Mouse (Mus musculus) heart, embryonic 12.5 days (tissue): ENCODE measurements around the gene Olfr705. TPM values are rescaled to one million over a fixed set of nuclear protein-coding genes. Genes with fewer than 3 reads are reported as not detected.
"Not testable (repeated sequence)": the region's sequence is repeated elsewhere in the genome, so short reads cannot be mapped to it uniquely, and the experiment has no call there.

ENCODE experiments used
- ATAC-seq: fragments of 200-750 bp; cut with Nextera tagmentation; 2 replicates; pipeline ENCODE4 v1.8.0; 2017; ENCODE audit warnings: moderate TSS enrichment, moderate library complexity; ENCODE audit not compliant: insufficient number of reproducible peaks, low FRiP score
- H3K27ac ChIP-seq: fragments of 300-500 bp; sonication (generic); 2 replicates; pipeline ENCODE4 v1.5.1; 2016; ENCODE audit warnings: mild to moderate bottlenecking, moderate library complexity; ENCODE audit not compliant: poor library complexity, severe bottlenecking
- H3K27me3 ChIP-seq: fragments of 300-500 bp; sonication (generic); replicated peaks from 2 replicates; pipeline ENCODE4 v1.6.1; 2016; ENCODE audit warnings: mild to moderate bottlenecking, moderate library complexity
- H3K36me3 ChIP-seq: fragments of 300-500 bp; sonication (generic); 2 replicates; pipeline ENCODE4 v1.6.1; 2016; ENCODE audit warnings: mild to moderate bottlenecking, moderate library complexity
- H3K4me1 ChIP-seq: fragments of 300-500 bp; sonication (generic); replicated peaks from 2 replicates; pipeline ENCODE4 v1.6.1; 2016; ENCODE audit warnings: mild to moderate bottlenecking
- H3K4me2 ChIP-seq: fragments of 300-500 bp; sonication (generic); 2 replicates; pipeline ENCODE4 v1.6.1; 2016; ENCODE audit warnings: mild to moderate bottlenecking, moderate library complexity
- H3K4me3 ChIP-seq: fragments of 300-500 bp; sonication (generic); 2 replicates; pipeline ENCODE4 v1.5.1; 2016; ENCODE audit warnings: mild to moderate bottlenecking
- H3K9ac ChIP-seq: fragments of 300-500 bp; sonication (generic); 2 replicates; pipeline ENCODE4 v1.6.1; 2016; ENCODE audit warnings: mild to moderate bottlenecking, moderate library complexity
- H3K9me3 ChIP-seq: fragments of 300-500 bp; sonication (generic); replicated peaks from 2 replicates; pipeline ENCODE4 v1.6.1; 2016; ENCODE audit warnings: mild to moderate bottlenecking, moderate library complexity
- WGBS: fragments of 180-500 bp; shearing (Covaris S2); methylation state at CpG from one replicate; pipeline ENCODE4 v1.1.7; 2016; 5-methylcytosine and 5-hydroxymethylcytosine counted together
- polyA plus RNA-seq: library from polyadenylated mRNA; unstranded; fragments of >200 nt; fragmentation: Nextera tagmentation; extraction: Ambion mirVana; gene quantifications from 2 replicates; pipeline ENCODE4 v1.2.1, GENCODE M21; 2016

Olfr705 gene
- not detected in 2 replicates for polyA plus RNA-seq

DNA sequence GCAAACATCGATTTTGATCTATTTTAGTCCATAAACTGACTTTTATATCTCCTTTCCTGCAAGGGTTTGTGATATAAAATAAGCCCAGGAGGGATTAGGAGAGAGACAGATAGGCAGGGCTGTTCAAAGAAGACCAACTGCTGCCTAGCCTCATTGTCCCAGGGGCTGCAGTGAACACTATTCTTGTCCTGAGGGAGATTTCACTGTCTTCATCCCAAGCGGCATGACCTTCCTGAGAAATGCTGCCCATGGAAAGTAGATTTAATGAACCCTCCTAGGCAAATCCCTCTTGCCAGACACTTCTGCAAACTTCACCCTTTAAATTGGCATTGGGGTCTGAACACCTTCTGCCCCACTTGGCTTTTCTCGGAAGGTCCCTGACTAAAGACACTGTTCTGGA lies at the start of gene Olfr705:
TSS of gene Olfr705 (minus strand) at position 101 of the 400 bp plus-strand sequence.
- H3K4me1 ChIP-seq, result no peaks in the 10 kb centered on the region
- ATAC-seq, result no peak
- H3K9ac ChIP-seq, result no peak within 1 kb of the TSS
- 0 out of 2 replicates have a peak, but pooled peaks cover 6% of the 10 kb centered on the region for H3K9me3 ChIP-seq
- H3K36me3 ChIP-seq, result no peaks in the 10 kb centered on the region
- H3K27me3 ChIP-seq, result no peaks in the 10 kb centered on the region
- no peak within 1 kb of the TSS for H3K4me2 ChIP-seq
- H3K4me3 ChIP-seq, result no peak within 1 kb of the TSS
- WGBS, result 68% methylated on average over 3 of the region's 3 CpGs
- no peak within 1 kb of the TSS for H3K27ac ChIP-seq

DNA sequence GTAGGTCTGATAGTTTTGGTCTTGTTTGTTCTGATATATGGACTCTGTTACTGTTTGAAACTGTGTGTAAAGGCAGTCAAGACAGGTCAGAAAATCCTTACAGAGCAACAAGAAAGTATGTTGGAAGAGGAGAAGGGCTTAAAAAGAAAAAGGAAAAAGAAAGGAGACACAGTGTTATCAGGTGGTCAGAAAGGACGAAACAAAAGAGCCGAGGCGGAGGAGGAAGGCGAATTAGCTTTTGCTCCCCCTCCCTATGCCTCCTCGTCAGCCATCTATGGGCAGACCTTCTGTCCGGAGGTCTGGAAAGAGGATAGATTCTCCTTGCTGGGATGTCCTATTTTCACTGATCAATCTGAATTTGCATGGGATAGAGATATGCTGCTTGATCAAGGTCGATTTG lies 44.3 kb upstream of the Olfr705 start:
- not testable (repeated sequence) for H3K27ac ChIP-seq, H3K4me2 ChIP-seq, H3K9ac ChIP-seq, H3K36me3 ChIP-seq, ATAC-seq, H3K4me3 ChIP-seq, H3K27me3 ChIP-seq, H3K9me3 ChIP-seq, H3K4me1 ChIP-seq
- WGBS, result 84% methylated on average over 7 of the region's 7 CpGs

DNA sequence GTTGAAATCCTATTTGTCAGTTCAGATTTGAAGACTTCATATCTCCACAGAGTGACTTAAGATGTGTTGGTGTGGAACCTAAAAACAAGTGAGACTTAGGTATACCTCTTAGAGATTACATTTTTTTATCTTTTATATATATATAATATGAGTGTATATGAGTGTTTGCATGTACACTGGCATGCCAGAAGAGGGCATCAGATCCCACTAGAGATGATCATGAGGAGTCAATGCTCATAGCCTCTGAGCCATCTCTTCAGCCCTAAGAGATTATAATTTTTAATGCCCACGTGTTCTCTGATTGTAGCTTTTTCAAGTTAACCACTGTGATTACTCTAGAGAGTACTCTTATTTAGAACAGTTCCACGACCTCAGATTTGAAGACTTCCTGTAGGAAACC lies 31.0 kb upstream of the Olfr705 start, which contains the start of gene Olfr1532-ps1:
TSS of gene Olfr1532-ps1 (plus strand) at position 326 of the 400 bp plus-strand sequence.
- Histone ChIP-seq H3K27me3 (no peaks in the 10 kb centered on the region), H3K9me3 (no peaks in the 10 kb centered on the region), H3K9ac (no peak within 1 kb of the TSS), H3K4me3 (no peak within 1 kb of the TSS), H3K36me3 (no peaks in the 10 kb centered on the region), H3K27ac (no peak within 1 kb of the TSS), H3K4me2 (no peak within 1 kb of the TSS), H3K4me1 (no peaks in the 10 kb centered on the region)
- ATAC-seq, result no peak
- WGBS, result 46% methylated on average over 2 of the region's 2 CpGs

DNA sequence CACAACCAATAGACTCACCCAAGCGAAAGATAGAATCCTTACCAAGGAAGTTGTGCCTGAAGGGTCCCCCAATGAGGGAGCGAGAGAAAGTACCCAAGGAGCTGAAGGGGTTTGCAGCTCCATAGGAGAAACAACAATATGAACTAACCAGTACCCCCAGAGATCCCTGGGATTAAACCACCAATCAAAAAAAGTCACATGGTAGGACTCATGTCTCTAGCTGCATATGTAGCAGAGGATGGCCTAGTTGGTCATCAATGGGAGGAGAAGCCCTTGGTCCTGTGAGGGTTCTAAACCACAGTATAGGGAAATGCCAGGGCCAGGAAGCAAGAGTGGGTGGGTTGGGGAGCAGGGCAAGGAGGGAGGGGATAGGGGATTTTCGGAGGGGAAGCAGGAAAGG lies 24.4 kb upstream of the Olfr705 start, which contains the start of gene Olfr707:
TSS of gene Olfr707 (minus strand) at position 101 of the 400 bp plus-strand sequence.
- H3K27me3 ChIP-seq, H3K27ac ChIP-seq, H3K36me3 ChIP-seq, H3K4me1 ChIP-seq, H3K4me2 ChIP-seq, H3K9ac ChIP-seq, H3K9me3 ChIP-seq, H3K4me3 ChIP-seq, ATAC-seq: not testable (repeated sequence)
- WGBS, result 67% methylated on average over 3 of the region's 3 CpGs

DNA sequence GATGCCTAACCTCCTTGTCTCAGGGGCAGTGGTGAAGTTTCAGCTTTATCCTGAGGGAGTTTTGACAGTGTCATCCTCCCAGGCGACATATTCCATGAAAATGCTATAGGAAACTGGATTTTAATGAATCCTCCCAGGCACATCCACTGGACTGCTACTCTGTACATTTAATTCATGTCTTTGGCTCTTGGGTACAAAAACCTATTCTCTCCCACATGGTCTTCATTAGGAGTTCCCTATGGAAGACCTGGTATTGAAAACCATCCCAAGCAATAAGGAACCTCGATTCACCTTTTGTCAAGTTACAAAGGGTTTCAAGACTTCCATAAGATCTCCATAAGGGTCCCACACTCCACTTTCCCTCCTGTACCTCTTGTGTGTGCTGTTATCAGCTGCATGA lies 11.4 kb upstream of the Olfr705 start, which contains the start of gene Olfr706:
TSS of gene Olfr706 (minus strand) at position 101 of the 400 bp plus-strand sequence.
- H3K9ac ChIP-seq, result no peak within 1 kb of the TSS
- ATAC-seq, result no peak
- WGBS, result 69% methylated on average over 2 of the region's 2 CpGs

DNA sequence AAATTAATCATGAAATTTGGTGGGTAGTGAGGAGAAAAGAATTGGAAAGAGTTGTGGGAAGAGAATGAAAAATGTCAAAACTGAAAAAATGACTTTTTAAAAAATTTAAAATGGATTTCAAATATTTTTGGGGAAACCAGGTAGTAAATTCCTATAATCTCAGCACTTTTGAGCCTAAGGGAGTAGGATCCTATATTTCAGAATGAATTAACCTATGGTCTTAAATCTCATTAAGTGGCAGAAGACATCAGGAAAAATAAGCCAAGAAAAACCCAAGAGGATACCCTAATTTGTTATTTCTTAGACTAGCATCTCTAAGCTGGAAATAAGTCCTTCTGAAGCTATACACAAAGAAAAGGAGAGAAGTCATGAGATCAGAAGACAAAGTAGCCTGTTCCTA lies 13.8 kb downstream of the Olfr705 start, which contains the start of gene Olfr704:
TSS of gene Olfr704 (plus strand) at position 301 of the 400 bp plus-strand sequence.
- Histone ChIP-seq H3K9me3 (no peaks in the 10 kb centered on the region), H3K27me3 (no peaks in the 10 kb centered on the region), H3K9ac (no peak within 1 kb of the TSS), H3K4me1 (no peaks in the 10 kb centered on the region), H3K4me2 (no peak within 1 kb of the TSS), H3K36me3 (no peaks in the 10 kb centered on the region), H3K27ac (no peak within 1 kb of the TSS), H3K4me3 (no peak within 1 kb of the TSS)
- no peak for ATAC-seq

More for the DNA sequence above, 11.4 kb upstream of the Olfr705 start, which contains the start of gene Olfr706:
- no peaks in the 10 kb centered on the region for H3K36me3 ChIP-seq
- H3K4me1 ChIP-seq, result no peaks in the 10 kb centered on the region
- H3K4me2 ChIP-seq, result no peak within 1 kb of the TSS
- H3K27me3 ChIP-seq, result no peaks in the 10 kb centered on the region
- no peaks in the 10 kb centered on the region; the same call in 1 of the 2 replicates for H3K9me3 ChIP-seq
- H3K27ac ChIP-seq, result no peak within 1 kb of the TSS
- no peak within 1 kb of the TSS for H3K4me3 ChIP-seq

DNA sequence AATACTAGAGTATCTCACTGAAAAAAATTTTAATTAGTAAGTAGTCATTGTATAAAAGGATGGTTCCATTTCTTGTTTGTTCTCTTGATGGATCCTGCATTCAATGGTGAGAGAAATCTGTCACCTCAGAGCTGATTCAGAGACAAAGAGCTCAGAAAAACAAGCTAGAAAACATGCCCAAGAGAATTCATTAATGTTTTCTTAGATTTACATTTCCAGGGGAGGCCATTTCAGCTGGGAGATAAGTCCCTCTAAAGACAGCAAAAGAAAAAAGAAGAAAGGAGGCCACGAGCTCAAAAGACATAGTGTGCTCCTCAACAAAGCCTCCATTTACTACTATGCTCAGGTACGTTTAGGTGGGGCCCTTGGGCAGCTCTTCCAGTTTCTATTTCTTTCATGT lies 33.6 kb downstream of the Olfr705 start, which contains the start of gene Olfr703:
TSS of gene Olfr703 (plus strand) at position 301 of the 400 bp plus-strand sequence.
- no peak within 1 kb of the TSS for H3K4me2 ChIP-seq
- H3K4me3 ChIP-seq, result no peak within 1 kb of the TSS
- H3K4me1 ChIP-seq, result no peaks in the 10 kb centered on the region
- H3K9ac ChIP-seq, result no peak within 1 kb of the TSS
- WGBS, result 46% methylated on average over 2 of the region's 2 CpGs
- H3K36me3 ChIP-seq, result no peaks in the 10 kb centered on the region
- H3K27me3 ChIP-seq, result no peaks in the 10 kb centered on the region
- ATAC-seq, result no peak
- no peak within 1 kb of the TSS for H3K27ac ChIP-seq
- peaks cover 10% of the 10 kb centered on the region for H3K9me3 ChIP-seq

DNA sequence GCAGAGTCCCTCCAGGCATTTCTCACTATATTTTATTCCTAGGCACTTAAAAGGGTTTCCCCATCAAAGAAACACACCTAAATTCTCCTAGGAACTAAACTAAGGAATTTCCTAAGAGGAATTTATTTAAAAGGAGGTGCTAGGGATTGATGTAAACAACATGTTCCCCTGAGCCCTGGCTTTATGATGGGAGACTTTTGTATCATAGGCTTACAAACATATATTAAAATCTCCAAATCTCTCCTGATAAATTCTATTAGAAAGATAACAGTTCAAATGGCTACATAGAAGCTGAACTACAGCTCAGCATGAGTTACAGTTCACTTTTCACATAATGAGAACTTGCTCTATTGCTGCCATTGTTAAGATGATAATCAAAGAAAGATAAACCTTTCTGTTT lies 42.9 kb downstream of the Olfr705 start, which contains the start of gene Olfr702:
TSS of gene Olfr702 (minus strand) at position 101 of the 400 bp plus-strand sequence.
- H3K36me3 ChIP-seq, result no peaks in the 10 kb centered on the region
- H3K9ac ChIP-seq, result no peak within 1 kb of the TSS
- H3K4me1 ChIP-seq, result no peaks in the 10 kb centered on the region
- no peaks in the 10 kb centered on the region for H3K27me3 ChIP-seq
- no peak within 1 kb of the TSS for H3K4me3 ChIP-seq
- H3K27ac ChIP-seq, result no peak within 1 kb of the TSS
- H3K9me3 ChIP-seq, result no peaks in the 10 kb centered on the region
- no peak within 1 kb of the TSS for H3K4me2 ChIP-seq
- ATAC-seq, result no peak

Other genes starting within 250 kb of the Olfr705 start
- not detected in 2 replicates for gene Olfr693, start 196.3 kb downstream of the Olfr705 start, polyA plus RNA-seq
- gene Olfr694, start 185.1 kb downstream of the Olfr705 start, polyA plus RNA-seq, result not detected in 2 replicates
- gene Olfr695, start 160.5 kb downstream of the Olfr705 start, polyA plus RNA-seq, result not detected in 2 replicates
- not detected in 2 replicates for gene Olfr697, start 134.4 kb downstream of the Olfr705 start, polyA plus RNA-seq
- gene Olfr698, start 121.5 kb downstream of the Olfr705 start, polyA plus RNA-seq, result not detected in 2 replicates
- not detected in 2 replicates for gene Olfr699, start 83.7 kb downstream of the Olfr705 start, polyA plus RNA-seq
- not detected in 2 replicates for gene Olfr700, start 68.1 kb downstream of the Olfr705 start, polyA plus RNA-seq
- not detected in 2 replicates for gene Olfr701, start 62.8 kb downstream of the Olfr705 start, polyA plus RNA-seq
- not detected in 2 replicates for gene Olfr702, start 43.0 kb downstream of the Olfr705 start, polyA plus RNA-seq
- not detected in 2 replicates for gene Olfr703, start 33.5 kb downstream of the Olfr705 start, polyA plus RNA-seq
- not detected in 2 replicates for gene Olfr704, start 13.7 kb downstream of the Olfr705 start, polyA plus RNA-seq
- not detected in 2 replicates for gene Olfr706, start 11.3 kb upstream of the Olfr705 start, polyA plus RNA-seq
- gene Olfr707, start 24.4 kb upstream of the Olfr705 start, polyA plus RNA-seq, result not detected in 2 replicates
- not detected in 2 replicates for gene Olfr1532-ps1, start 31.1 kb upstream of the Olfr705 start, polyA plus RNA-seq
- not detected in 2 replicates for gene Olfr709-ps1, start 55.3 kb upstream of the Olfr705 start, polyA plus RNA-seq
- not detected in 2 replicates for gene Olfr710, start 71.4 kb upstream of the Olfr705 start, polyA plus RNA-seq
- gene Olfr6, start 87.0 kb upstream of the Olfr705 start, polyA plus RNA-seq, result not detected in 2 replicates
- not detected in 2 replicates for gene Olfr711, start 98.6 kb upstream of the Olfr705 start, polyA plus RNA-seq
- gene Olfr2, start 129.2 kb upstream of the Olfr705 start, polyA plus RNA-seq, result not detected in 2 replicates
- gene Olfr713, start 154.3 kb upstream of the Olfr705 start, polyA plus RNA-seq, result not detected in 2 replicates
- gene Olfr714, start 194.1 kb upstream of the Olfr705 start, polyA plus RNA-seq, result not detected in 2 replicates
- not detected in 2 replicates for gene Olfr17, start 216.3 kb upstream of the Olfr705 start, polyA plus RNA-seq
- not detected in 2 replicates for gene Olfr715b, start 233.5 kb upstream of the Olfr705 start, polyA plus RNA-seq